Mouse (Mus musculus) megakaryocyte, embryonic 14.5 days (primary cell): ENCODE measurements at regions not wholly inside any gene's neighbourhood (a gene's known extent, or its start where the extent isn't known, plus 50 kb on each side); places are given as distances from the start of the nearest gene placed in this dataset.

Experiments used
- FLI1 ChIP-seq: IDR thresholded peaks from 2 replicates; pipeline ENCODE4 v1.6.1; 2012; ENCODE audit warnings: low read length, inconsistent platforms, mixed read lengths
- GATA1 ChIP-seq: IDR thresholded peaks from 3 replicates; pipeline ENCODE4 v1.6.1; 2012; ENCODE audit warnings: mixed read lengths, low read length, inconsistent platforms, borderline replicate concordance

GRCm38 (mm10) chr5:73777282-73777921 lies 126.2 kb downstream of the Spata18 start:
- no peak for TF ChIP-seq GATA1
- no peak for TF ChIP-seq FLI1
